Mouse (Mus musculus) erythroblast, adult 5-6 weeks (primary cell): ENCODE results near the gene Peli2. TPM values are rescaled to one million over a fixed set of nuclear protein-coding genes. Genes with fewer than 3 reads are reported as not detected.

Source experiments
- ATAC-seq: replicated peaks from 2 replicates; pipeline ENCODE4 v1.8.0; 2016; ENCODE audit warnings: moderate number of reproducible peaks, mild to moderate bottlenecking, moderate TSS enrichment, inconsistent platforms; ENCODE audit not compliant: poor library complexity, low FRiP score, severe bottlenecking
- total RNA-seq, 2 experiments: library from RNA; stranded (forward) in 1 of 2; stranded (reverse) in 1 of 2; fragments of 150-400 nt in 1 of 2; fragments of 200-764, 138-1000 nt in 1 of 2; gene quantifications; 2 replicates each; pipeline versions ENCODE4 v1.2.3 to v1.2.4; 2015 to 2017; ENCODE audit warnings: low replicate concordance in 2 of 2

Gene Peli2
- total RNA-seq, 2 experiments from 2014 or later, result 2.1 to 2.5 TPM

GRCm38 (mm10) chr14:48323771-48324459 is 203.3 kb downstream of the Peli2 start:
- no peak for ATAC-seq

GRCm38 (mm10) chr14:48324460-48324850 is 203.8 kb downstream of the Peli2 start:
- no peak for ATAC-seq

- no peak for ATAC-seq
Observed at GRCm38 (mm10) chr14:48327746-48328145, 207.1 kb downstream of the Peli2 start.

GRCm38 (mm10) chr14:48329716-48330365 is 209.2 kb downstream of the Peli2 start:
- no peak for ATAC-seq
